Mouse (Mus musculus) urinary bladder, postnatal 4 days (tissue): ENCODE results near the gene Foxb1.

ENCODE experiments used
- DNase-seq, 2 experiments: peaks; one replicate each; pipeline ENCODE4 v3.0.0; 2021 to 2022; ENCODE audit warnings: low spot score in 2 of 2

Gene Foxb1

DNA sequence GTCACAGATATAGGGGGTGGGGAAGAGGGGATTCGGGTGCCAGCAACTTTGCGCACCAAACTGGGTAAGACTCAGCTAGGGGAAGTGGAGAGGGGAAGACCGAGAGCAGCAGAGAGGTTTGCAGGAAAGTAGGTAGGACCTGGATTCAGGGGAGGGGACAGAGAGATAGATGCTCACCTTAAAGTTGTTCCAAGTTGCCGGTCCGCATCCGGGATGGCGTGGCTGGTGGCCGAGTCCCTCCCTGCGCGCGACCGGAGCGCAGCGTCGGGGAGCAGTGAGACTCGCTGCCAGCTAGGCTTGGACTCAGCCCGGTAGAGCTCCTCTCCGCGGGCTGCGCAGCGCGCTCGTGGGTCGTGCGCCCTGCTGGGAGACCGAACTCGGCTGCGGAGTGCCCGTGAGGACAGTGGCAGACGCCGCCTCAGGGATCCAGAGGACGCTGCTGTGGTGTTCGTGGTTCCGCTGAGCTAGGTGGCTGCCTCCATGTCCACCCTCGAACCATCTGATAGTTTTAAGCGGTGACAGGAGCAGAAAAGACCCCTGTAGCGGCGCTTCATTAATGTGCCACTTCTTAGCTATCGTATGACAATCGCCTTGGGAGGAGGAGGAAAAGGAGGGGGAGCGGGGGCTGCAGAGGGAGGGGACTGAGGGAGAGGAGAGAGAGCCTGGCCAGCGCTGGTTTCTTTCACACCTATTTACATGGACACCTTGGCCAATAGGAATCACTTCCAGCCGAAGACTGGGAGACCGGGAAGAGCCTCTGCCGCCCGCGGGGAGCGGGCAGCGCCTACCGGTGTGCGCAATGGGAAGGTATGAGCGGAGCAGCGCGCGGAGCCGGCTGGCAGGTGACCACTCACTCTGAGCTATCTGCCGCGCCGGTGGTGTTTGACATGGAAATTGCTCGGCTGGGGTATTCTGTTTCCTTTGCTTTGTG, at the start of gene Foxb1:
Foxb1 (minus strand) TSS at position 570 of the 931 bp plus-strand sequence.
- no peak for DNase-seq

DNA sequence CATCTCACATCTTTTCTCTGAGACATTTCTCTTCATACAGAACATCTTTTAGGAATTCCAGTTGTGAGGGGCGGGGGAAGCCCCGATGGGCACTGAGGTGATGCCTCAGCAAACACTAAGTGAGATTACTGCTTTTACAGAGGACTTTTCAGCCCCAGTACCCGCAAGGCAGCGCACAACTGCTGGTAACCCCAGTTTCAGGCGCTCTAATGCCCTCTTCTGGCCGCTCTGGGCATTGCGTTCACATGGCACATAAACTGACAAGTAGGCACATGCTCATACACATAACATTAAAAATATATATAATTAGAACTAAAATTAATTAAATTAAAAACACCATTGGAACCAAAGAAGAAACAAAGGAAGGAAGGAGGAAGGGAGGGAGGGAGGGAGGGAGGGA, 29.8 kb upstream of the Foxb1 start:
- DNase-seq, result no peak

DNA sequence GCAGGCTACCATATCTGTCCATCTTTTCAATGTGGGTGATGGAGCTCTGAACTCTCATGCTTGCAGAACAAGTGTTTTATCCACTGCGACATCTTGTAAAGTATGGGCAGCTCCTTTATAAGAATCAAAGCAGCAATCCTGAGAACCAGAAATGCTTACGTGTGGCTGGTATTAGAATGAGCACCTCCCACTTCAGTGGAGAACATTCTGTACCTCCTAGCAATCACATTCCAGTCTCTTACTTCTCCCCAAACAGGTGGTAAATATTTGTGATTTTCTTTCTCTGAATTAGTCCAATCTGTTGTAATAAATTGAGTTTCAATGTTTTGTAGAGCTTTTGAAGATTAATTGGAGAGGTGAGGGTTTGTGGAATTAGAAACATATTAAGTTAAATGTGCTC, 19.3 kb upstream of the Foxb1 start:
- no peak for DNase-seq

DNA sequence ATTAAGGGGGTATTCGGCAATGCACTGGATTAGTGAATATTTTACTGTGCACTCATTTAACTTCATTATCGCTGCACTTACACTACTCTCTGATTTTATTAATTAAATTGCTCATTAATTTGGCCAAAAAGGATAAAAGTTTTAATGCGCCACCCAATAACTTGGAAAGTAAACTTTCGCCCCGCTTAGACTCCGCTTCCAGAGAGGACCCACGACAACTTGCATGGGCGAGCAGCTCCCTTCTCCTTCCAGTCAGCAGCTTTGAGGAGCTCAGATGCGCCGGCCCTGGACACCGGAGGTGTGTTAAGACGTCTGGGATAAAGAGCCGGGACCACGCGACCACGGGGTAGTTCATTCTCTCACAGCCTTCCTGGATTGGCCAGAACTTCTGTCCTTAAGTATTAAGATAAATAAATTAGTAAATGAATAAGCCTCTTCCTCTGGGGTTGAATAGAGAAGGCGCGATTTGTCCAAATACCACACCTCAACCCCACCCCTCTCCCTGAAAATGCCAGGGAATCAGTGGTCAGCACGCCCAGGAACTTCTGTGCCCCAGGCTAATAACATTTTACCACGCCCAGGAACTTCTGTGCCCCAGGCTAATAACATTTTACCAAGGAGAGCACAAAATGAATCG, 9.3 kb upstream of the Foxb1 start:
- DNase-seq, result no peak

DNA sequence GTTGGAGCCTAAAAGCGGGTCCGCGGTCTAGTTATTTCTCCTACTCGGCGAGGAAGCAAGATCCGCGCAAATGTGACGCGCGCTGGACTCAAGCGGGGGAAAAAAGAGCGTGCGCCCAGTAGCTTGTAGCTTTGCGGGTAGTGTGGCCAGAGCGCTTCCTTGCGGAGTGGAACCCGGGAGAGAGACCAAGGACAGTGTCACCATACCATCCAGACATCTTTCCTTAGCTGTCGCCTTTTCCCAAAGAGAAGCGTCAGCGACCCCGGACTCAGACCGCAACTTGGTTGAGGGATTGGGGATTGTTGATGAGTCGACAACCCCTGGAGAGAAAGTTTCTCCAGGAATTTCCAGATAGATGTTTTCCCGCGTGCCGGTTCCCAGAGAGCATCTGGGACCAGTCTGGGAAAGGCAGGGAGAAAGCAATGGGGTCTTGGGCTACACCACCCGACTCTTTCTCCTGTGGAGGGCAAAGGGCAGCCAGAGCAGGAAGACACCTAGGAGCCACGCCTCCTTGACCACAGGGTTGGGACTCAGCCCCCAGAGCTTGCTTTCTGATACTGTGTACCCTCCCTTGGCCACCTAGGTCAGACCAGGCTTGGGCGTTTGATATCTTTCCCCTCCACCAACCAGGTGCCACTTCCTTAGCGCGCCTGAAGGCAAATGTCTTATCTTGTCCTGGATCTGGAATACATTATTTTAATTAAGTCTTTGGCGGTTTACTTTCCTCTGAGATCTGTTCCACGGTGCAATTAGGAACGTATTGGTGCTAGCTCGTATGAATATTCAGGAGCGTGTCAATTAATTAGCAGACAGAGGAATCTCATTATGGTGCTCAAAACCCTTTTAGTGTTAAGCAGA, 8.6 kb upstream of the Foxb1 start:
- DNase-seq, result no peak

DNA sequence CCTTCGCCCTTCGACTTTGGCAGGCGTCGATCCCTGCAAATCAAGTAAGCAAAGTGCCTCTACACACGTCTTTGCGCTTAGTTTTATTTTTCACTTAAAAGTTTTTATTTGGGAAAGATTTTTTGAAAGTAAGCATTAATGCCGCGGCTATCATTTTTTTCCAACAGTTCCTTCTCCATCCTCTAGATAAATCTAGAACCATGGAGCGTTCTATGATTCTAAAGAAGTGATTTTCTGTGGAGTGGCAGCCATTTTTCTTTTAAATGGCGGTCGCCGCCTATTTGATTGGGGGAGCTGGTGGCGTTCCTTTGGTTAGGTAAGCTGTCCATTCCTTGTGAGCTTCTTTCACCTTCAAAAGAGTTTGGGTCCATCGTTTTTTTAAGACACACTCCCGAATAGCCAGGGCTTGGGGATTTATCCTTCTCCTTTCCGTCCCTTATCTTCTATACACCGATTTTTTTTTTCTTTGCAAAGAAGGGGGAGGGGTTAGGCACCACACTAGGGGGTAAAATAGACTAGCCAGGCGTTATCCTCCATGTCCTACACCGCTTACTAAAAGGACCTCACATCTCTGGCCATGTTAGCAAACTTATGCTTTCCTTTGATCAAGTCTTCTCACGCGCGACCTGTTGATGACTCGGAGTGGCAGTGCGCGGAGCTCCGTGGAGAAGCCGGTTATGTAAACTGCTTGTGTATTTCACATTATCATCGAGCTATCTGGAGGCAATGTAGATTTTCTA, 7.6 kb upstream of the Foxb1 start:
- DNase-seq, result no peak

DNA sequence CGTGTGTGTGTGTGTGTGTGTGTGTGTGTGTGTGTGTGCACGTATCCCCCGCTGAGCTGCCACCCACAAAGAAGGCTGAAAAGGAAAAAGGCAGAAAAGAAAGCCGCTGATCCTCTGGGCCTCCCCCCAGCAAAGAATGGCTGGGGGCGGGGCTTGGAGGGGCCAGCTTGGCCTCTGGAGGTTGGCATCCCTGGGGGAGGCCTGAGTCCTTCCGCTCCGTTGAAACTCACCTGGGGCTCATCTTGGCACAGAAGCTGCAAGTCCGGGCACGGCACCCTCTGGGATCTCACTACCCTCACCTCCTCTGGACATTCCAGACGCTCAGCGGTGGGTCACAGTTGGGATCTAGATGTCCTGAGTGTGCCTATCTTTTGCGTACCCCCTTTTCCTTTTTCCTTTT, 6.7 kb upstream of the Foxb1 start:
- DNase-seq, result no peak

DNA sequence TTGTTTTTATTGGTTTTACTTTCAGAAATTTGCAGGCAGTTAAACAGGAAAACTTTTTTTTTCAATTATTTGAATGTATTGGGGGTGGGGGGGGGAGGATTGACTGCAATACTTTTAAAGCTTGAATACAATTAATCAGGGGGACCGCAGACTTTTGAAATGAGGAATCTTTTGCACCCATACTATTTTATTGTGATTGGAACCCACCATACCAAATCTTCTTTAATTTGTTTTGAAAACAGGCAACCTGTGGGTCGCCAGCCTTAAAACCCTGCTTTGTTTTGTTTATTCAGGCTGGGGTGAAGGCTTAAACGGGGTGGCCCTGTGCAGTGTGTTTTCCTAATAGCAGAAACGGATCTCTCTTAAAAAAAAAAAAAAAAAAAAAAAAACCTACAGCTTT, 6.2 kb upstream of the Foxb1 start:
- no peak for DNase-seq

DNA sequence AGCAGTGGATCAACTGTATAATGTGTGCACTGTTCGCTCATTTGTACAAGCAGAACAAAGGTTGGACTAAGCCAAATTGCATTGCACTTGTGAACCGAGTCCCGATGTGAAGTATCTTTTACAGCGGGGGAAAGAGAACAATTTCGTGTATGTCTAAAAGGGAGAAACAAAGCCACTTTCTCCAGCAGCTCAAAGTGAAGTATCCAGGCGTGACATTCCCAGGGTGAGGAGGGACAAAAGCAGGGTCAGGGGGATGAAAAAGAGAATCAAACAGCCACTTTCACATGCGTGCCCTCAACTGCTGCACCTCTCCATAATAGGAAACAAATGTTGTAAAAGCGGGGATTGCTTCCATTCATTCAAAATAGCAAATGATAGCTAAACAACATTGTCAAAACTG, 5.6 kb upstream of the Foxb1 start:
- DNase-seq, result no peak

DNA sequence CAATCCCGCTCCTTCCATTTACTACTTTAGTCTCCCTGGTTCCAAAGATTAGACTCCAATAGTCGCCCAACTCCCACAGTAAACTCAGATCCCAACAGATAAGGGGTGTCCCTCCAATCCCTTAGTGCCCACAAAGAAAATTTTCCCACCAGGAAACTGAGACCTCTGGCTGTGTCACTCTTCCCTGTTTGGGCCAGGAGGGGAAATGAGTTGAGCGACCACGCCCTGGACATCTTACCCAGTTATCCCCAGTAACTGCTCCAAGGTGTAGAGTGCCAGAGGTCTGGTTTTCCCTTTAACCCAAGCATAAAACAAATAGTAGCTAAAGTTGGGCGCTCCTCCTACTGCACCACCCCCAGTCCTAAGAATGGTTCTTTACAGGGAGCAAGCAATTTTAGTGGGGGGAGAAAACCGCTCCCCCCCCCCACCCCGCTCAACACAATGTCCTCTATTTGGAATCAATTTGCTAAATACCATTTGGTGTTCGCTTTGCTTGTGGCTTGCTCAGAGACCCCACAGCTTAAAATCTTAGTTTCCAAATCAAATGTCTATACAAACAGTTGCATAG, 4.8 kb upstream of the Foxb1 start:
- DNase-seq, result no peak

DNA sequence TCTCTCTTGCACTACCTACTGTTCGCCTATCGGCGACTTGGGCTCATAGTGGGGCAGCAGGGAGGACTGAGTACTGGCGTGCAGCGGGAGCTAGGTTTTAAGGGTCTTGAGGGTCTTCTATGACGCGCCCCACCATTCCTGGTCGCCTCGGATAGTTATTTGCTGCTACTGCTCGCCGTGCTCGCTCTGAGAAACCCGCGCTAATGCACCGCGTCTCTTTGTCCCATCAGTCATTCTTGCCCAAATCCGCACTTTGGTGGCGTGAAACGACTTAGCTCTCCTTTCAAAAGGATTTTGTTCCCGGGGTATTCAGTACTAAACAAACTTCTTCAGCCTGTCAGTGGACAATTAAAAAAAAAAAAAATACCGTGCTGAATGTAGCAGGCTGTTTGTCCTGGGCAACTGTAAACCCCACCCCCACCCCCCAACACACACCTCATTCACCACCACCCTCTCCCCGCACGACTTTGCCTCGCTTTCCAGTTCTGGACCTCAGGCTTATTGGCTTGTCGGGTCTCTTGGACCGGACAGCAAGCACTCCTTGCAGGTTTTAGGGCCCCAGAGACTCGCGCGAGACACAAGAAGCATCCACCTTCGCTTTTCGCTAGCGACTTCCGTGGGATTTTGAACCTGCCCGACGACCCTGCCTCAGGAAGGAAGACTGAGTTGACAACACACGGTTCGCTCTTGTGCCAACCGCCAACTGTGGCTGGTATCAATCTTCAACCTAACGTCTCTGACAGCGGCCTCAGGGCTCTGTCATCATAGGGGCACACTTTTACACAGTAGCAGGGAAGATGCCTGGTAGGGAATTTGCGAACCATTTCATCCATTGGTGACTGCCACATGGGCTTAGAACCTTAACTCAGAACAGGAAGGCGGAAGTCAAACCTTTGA, 4.1 kb upstream of the Foxb1 start:
- no peak for DNase-seq

DNA sequence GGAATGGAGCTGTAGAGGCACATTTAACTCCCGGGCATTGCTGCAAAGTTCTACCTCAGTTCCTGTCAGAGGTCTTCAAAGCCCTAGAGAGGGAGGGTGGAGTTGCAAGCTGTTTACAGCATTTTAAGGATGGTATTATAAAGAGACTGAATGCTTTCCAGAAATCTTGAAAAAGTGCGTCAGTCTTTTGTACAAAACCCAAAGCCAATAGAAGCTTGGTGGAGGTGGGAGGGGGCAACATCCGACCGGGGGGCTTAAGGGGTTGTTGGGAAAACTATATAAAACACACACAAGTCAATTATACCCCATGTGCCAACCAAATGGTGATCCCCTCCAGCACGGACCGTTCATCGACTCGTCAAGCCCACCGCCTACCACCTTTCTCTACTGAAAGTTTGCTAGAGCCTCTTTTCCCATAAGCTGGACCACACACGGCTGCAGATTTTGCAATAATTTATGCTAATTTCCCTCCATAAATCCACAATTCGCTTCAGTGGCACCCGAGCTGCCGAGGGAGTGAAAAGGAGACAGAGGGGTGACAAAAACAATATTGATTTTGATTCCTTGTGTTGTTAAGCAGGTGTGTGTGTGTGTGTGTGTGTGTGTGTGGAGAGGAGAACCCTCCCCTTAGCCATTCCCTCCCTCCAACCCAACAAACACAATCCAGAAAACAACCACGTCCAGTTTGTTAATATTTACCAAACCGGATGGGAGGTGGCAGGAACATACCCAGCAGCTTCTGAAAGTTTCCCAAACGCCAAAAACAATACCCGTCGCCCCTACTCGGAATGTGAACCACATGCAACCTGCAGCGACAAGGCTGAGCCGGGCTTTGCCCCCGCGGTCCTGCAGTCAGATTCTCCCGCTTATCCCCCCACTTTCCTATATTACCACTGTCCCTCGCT, 3.2 kb upstream of the Foxb1 start:
- no peak for DNase-seq

DNA sequence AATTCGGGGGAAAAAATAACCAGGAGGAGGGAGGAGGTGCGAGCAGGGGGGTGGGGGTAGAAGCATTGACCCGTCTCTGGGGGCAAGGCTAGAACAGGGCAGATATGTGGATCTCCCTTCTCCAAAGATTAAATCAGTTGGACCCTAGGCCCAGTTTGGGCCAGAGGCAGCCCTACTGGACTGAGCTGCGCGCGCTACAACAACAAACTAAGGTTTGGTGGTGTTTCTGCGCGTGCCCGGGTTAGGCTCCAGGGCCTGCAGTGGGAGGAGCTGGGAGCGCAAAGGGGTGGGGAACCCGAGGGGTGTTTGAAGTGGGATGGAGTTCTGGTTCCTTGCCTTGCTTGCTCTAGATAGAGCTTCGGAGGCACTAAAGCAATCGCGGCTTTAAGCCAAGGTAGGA, 2.0 kb upstream of the Foxb1 start:
- DNase-seq, result no peak

DNA sequence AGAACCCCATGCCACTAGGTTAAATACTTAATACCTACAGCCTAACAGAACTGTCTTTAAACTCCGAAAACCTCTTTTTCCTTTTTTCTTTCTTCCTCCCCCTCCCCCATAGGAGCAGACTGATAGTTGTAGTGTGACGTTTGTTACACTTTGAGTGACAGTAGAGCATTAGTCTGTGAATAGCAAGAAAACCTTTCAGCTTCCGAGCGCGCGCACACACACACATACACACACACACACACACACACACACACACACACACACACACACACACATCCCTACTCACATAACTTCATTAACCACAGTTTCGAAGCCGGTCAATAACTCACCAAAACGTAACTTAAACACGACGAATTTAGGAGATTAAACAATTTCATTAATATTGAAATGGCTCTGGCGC, 1.5 kb upstream of the Foxb1 start:
- no peak for DNase-seq

DNA sequence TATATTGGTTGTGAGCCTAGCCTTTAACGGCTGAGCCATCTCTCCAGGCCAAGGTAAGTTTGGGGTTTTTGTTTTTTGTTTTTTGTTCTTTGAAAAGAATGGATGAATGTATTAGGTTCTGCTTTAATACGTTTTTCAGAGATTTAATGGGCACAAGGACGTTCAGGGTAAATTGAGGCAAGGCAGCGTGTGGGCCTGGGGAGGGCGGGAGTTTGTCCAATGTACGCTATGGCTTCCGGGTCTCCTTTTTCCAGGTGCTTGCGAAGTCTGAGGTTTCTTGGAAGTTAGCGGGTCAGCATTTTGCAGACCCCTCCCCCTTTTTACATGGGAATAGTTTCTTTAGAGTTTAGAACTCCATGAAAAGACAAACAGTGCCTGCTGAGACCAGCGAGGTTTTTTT, 829 bp upstream of the Foxb1 start:
- DNase-seq, result no peak

DNA sequence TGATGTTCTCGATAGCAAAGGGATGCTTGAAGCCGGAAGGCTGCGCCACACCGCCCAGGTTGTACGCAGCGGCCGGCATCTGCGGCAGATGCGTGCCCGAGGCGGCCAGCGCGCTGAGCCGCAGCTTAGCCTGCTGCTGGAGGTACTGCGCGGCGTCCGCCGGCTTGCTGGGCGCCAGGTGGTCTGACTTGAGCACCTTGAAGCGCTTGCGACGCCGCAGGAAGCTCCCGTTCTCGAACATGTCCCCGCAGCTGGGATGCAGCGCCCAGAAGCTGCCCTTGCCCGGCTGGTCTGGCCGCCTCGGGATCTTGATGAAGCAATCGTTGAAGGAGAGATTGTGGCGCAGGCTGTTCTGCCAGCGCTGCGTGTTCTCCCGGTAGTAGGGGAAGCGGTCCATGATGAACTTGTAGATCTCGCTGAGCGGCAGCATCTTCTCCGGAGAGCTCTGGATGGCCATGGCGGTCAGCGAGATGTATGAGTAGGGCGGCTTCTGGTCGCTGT, 969 bp downstream of the Foxb1 start:
- no peak for DNase-seq

DNA sequence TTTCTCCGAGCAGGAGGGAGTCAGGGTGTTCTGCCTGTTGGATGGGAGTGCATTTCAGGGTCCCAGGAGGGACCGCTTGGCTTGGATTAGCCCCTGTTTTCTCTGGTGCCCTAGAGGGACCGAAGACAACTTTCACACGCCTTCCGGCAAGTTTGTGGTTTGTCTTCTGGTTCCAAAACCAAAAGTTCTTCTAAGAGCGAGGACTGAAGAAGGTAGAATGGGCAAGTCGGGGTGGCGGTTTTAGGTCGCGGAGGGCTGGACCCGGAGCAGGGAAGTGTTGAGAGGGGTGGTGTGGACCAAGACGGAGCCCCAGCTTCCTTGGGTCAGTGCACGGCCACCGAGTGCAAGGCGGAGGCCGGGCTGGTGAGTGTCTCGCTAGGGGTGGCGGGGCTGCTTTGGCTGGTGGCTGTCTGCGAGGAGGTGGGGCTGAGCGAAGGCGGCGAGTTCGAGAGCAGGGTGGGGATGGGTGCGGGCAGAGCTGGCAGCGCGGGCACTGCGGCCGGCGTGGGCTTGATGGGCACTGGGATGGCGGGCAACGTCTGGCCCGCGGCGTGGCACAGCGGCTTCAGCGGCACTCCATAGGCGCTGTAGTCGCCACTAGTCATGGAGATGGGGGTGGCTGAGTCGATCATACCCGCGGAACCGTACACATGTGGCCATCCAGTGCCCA, 1.7 kb downstream of the Foxb1 start:
- DNase-seq, result no peak

DNA sequence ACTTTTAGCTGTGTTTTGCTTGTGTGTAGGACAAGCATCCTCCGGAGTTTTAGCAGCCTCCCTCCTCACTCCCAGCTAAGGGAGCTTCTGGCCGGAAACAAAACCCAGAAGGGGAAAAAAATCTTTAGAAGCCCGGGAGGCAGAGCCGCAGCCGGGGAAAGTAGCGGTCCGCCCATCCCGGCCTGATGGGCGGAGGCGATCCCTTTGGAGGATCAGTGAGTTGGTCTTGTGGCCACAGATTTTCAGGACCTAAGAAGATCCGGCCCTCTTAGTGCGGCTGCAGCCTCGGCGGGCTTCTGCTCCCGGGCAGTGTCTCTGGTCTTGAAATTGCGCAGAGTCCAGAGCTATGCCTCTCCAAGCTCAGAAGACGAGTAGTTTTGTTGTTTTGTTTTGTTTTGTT, 2.2 kb downstream of the Foxb1 start:
- no peak for DNase-seq

DNA sequence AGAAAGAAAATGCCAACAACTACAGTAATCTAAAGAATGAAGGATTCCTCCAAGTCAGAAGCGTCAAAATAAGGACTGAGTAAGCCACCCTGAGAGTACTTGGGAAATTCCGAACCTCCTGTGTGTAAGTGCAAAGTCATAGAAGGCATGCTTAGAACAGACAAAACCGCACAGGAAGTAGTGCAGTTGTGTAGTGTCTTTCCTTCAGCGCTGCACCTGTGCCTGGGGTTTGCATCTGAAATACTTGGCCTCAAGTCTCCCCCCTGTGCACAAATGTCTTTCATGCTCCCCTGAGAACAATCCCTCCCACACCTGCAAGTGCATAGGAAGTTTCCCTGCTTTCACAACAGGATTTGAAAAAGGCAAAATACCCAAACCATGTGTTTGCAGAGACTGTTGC, 3.5 kb downstream of the Foxb1 start:
- DNase-seq, result no peak
